Mouse (Mus musculus) heart, postnatal 4 days (tissue): ENCODE measurements around the gene P4ha1. TPM values are rescaled to one million over a fixed set of nuclear protein-coding genes. Genes with fewer than 3 reads are reported as not detected.
"Not testable (repeated sequence)": the region's sequence is repeated elsewhere in the genome, so short reads cannot be mapped to it uniquely, and the experiment has no call there.

Experiments used
- DNase-seq: peaks from one replicate; pipeline ENCODE4 v3.0.0; 2021
- total RNA-seq, 2 experiments: library from RNA; stranded (reverse); gene quantifications; 2 replicates each; pipeline ENCODE4 v1.2.3; 2021

Gene P4ha1
- total RNA-seq = 10 to 100 TPM; 21.2 to 25.3 TPM

GRCm38 (mm10) chr10:59323100-59323487, at the start of gene P4ha1:
TSS of gene P4ha1 (plus strand) at chr10:59323296.
- DNase-seq = peak; percentile 100

- DNase-seq = no peak
Observed at GRCm38 (mm10) chr10:59275745-59276144, 47.4 kb upstream of the P4ha1 start.

- DNase-seq = no peak
Observed at GRCm38 (mm10) chr10:59277116-59277515, 46.0 kb upstream of the P4ha1 start.

GRCm38 (mm10) chr10:59277729-59278475, 45.2 kb upstream of the P4ha1 start:
- DNase-seq = no peak

GRCm38 (mm10) chr10:59283164-59283563, 39.9 kb upstream of the P4ha1 start:
- DNase-seq = no peak

GRCm38 (mm10) chr10:59283749-59284148, 39.3 kb upstream of the P4ha1 start:
- no peak for DNase-seq

- no peak for DNase-seq
Observed at GRCm38 (mm10) chr10:59285530-59285929, 37.6 kb upstream of the P4ha1 start.

GRCm38 (mm10) chr10:59287251-59287650, 35.8 kb upstream of the P4ha1 start:
- DNase-seq = no peak

- DNase-seq = no peak
Observed at GRCm38 (mm10) chr10:59287662-59288061, 35.4 kb upstream of the P4ha1 start.

GRCm38 (mm10) chr10:59289062-59289461, 34.0 kb upstream of the P4ha1 start:
- DNase-seq = no peak

- no peak for DNase-seq
Observed at GRCm38 (mm10) chr10:59291536-59291935, 31.6 kb upstream of the P4ha1 start.

GRCm38 (mm10) chr10:59292079-59292478, 31.0 kb upstream of the P4ha1 start:
- no peak for DNase-seq

- peak; percentile 83 for DNase-seq
Observed at GRCm38 (mm10) chr10:59292558-59292957, 30.5 kb upstream of the P4ha1 start.

GRCm38 (mm10) chr10:59295241-59295811, 27.8 kb upstream of the P4ha1 start:
- DNase-seq = peak; percentile 76

- peak; percentile 87 for DNase-seq
Observed at GRCm38 (mm10) chr10:59296261-59296660, 26.8 kb upstream of the P4ha1 start.

GRCm38 (mm10) chr10:59302671-59303070, 20.4 kb upstream of the P4ha1 start:
- not testable (repeated sequence) for DNase-seq

GRCm38 (mm10) chr10:59308993-59309715, 13.9 kb upstream of the P4ha1 start:
- DNase-seq = peak; percentile 47

GRCm38 (mm10) chr10:59310124-59310523, 13.0 kb upstream of the P4ha1 start:
- no peak for DNase-seq

- peak; percentile 65 for DNase-seq
Observed at GRCm38 (mm10) chr10:59310691-59311457, 12.2 kb upstream of the P4ha1 start.

GRCm38 (mm10) chr10:59311881-59312280, 11.2 kb upstream of the P4ha1 start:
- no peak for DNase-seq

GRCm38 (mm10) chr10:59321112-59321511, 2.0 kb upstream of the P4ha1 start:
- DNase-seq = no peak

- DNase-seq = no peak
Observed at GRCm38 (mm10) chr10:59322271-59322670, 825 bp upstream of the P4ha1 start.
